ENCODE assay signal across 39 mouse cellular contexts in genomic region chr9:98935190-98935909, GRCm38 (mm10). TPM values are rescaled to one million over a fixed set of nuclear protein-coding genes. Genes with fewer than 3 reads are reported as not detected.
DNase-seq lines count a peak whose midpoint lies in the region; ATAC-seq and TF ChIP-seq lines count a peak whose summit lies in the region.
"Had no signal": no experiment of that assay in that cellular context is flagged by ENCODE, and none has a peak within 500 bp of the region (broad histone marks: within the 10 kb centered on the region; RNA-seq: fewer than 3 reads in every experiment).

No protein-coding gene starts in this region.

- no peak for TF ChIP-seq POLR2A in brain, embryonic 14.5 days (IDR thresholded peaks at IDR 0.05; ENCODE audit: borderline replicate concordance, extremely low read depth, insufficient read depth, insufficient read length, poor library complexity, severe bottlenecking)

- no peak overlapping the region for H3K4me3 ChIP-seq in kidney, embryonic 16.5 days (ENCODE audit: low read length)
- H3K4me3 ChIP-seq in embryonic facial prominence, embryonic 14.5 days (ENCODE audit: low read depth, low read length) = no peak overlapping the region
- no peak overlapping the region for H3K4me3 ChIP-seq in left cerebral cortex, adult 2 months
- H3K4me3 ChIP-seq: embryonic facial prominence, embryonic 13.5 days; forebrain, embryonic 13.5 days; heart, embryonic 10.5 days; hindbrain, embryonic 10.5 days; hindbrain, embryonic 15.5 days; lung, embryonic 15.5 days; midbrain, embryonic 12.5 days; myocyte; neural tube, embryonic 12.5 days had no signal

- TF ChIP-seq CTCF in brain, embryonic 14.5 days (IDR thresholded peaks at IDR 0.05; ENCODE audit: borderline replicate concordance, extremely low read depth, insufficient read depth, insufficient read length) = no peak
- no peak for TF ChIP-seq CTCF in left cerebral cortex, adult 2 months (IDR thresholded peaks at IDR 0.05)

- H3K36me3 ChIP-seq in kidney, embryonic 16.5 days (ENCODE audit: insufficient read depth, low read length) = no peaks in the 10 kb centered on the region
- no peaks in the 10 kb centered on the region for H3K36me3 ChIP-seq in embryonic facial prominence, embryonic 14.5 days (ENCODE audit: control insufficient read depth, insufficient read depth, low read length)
- H3K36me3 ChIP-seq: embryonic facial prominence, embryonic 13.5 days; G1E; heart, embryonic 10.5 days; hindbrain, embryonic 10.5 days; hindbrain, embryonic 15.5 days; lung, embryonic 15.5 days; midbrain, embryonic 12.5 days; neural tube, embryonic 12.5 days had no signal

- ATAC-seq in kidney, embryonic 16.5 days (ENCODE audit: low FRiP score, low TSS enrichment) = peak; percentile 74; the same call in 1 of the 2 replicates
- peak; percentile 86 for ATAC-seq in embryonic facial prominence, embryonic 14.5 days (ENCODE audit: low read depth)
- ATAC-seq in erythroblast, adult 5-6 weeks (replicated peaks; ENCODE audit: low FRiP score, poor library complexity, severe bottlenecking) = no peak
- ATAC-seq: forebrain, embryonic 13.5 days had no signal

- WGBS in kidney, embryonic 16.5 days = 21% methylated on average over 16 of the region's 16 CpGs
- 19% methylated on average over 16 of the region's 16 CpGs for WGBS in embryonic facial prominence, embryonic 14.5 days

- H3K9ac ChIP-seq in kidney, embryonic 16.5 days (replicated peaks; ENCODE audit: low read length) = no peak overlapping the region
- no peak overlapping the region for H3K9ac ChIP-seq in embryonic facial prominence, embryonic 14.5 days (ENCODE audit: low read depth, low read length)
- H3K9ac ChIP-seq: embryonic facial prominence, embryonic 13.5 days; forebrain, embryonic 13.5 days; hindbrain, embryonic 15.5 days; lung, embryonic 15.5 days; midbrain, embryonic 12.5 days; neural tube, embryonic 12.5 days had no signal

- peak; percentile 85 for DNase-seq in heart, adult 11 months
- DNase-seq in heart, adult 9 months (ENCODE audit: low spot score in 2 of 2) = no peak
- DNase-seq in kidney, adult 8-10 months = no peak
- DNase-seq in brain, embryonic 14.5 days (ENCODE audit: low read depth) = peak; percentile 25
- peak; percentile 46 for DNase-seq in embryonic facial prominence, embryonic 14.5 days (ENCODE audit: low spot score)
- no peak for DNase-seq in left cerebral cortex, adult 2 months (ENCODE audit: extremely low spot score in 1 of 2, low spot score in 2 of 2)
- DNase-seq: adrenal gland, postnatal 10 days; cerebellum, adult 11-12 months; cerebellum, postnatal 10 days; gastrocnemius, postnatal 10 days; kidney, adult 9 months; kidney, postnatal 4 days; right cerebral cortex, adult 18-20 months; spleen, adult 18-20 months; thymus, adult 2 months; thymus, postnatal 36 days had no signal

- no peaks in the 10 kb centered on the region for H3K4me1 ChIP-seq in kidney, embryonic 16.5 days (ENCODE audit: insufficient read depth, low read length)
- 0 out of 2 replicates have a peak, but pooled peaks cover 3% of the 10 kb centered on the region for H3K4me1 ChIP-seq in embryonic facial prominence, embryonic 14.5 days (ENCODE audit: control insufficient read depth, insufficient read depth, low read length)
- H3K4me1 ChIP-seq: hindbrain, embryonic 15.5 days; lung, embryonic 15.5 days; midbrain, embryonic 12.5 days; neural tube, embryonic 12.5 days had no signal

- no peak overlapping the region for H3K27ac ChIP-seq in kidney, embryonic 16.5 days (ENCODE audit: low read length)
- no peak overlapping the region for H3K27ac ChIP-seq in embryonic facial prominence, embryonic 14.5 days (replicated peaks; ENCODE audit: low read depth, low read length)
- H3K27ac ChIP-seq in left cerebral cortex, adult 2 months = no peak overlapping the region
- H3K27ac ChIP-seq: embryonic facial prominence, embryonic 13.5 days; forebrain, embryonic 13.5 days; heart, embryonic 10.5 days; hindbrain, embryonic 10.5 days; hindbrain, embryonic 15.5 days; lung, embryonic 15.5 days; midbrain, embryonic 12.5 days; neural tube, embryonic 12.5 days had no signal

- no peaks in the 10 kb centered on the region for H3K27me3 ChIP-seq in kidney, embryonic 16.5 days (ENCODE audit: insufficient read depth, low read length)
- no peaks in the 10 kb centered on the region; the same call in 1 of the 2 replicates for H3K27me3 ChIP-seq in embryonic facial prominence, embryonic 14.5 days (replicated peaks; ENCODE audit: control insufficient read depth, insufficient read depth, low read length)
- H3K27me3 ChIP-seq: lung, embryonic 15.5 days; neural tube, embryonic 12.5 days had no signal

- no peaks in the 10 kb centered on the region for H3K9me3 ChIP-seq in kidney, embryonic 16.5 days (ENCODE audit: low read length)
- no peaks in the 10 kb centered on the region for H3K9me3 ChIP-seq in embryonic facial prominence, embryonic 14.5 days (ENCODE audit: control insufficient read depth, low read length)
- H3K9me3 ChIP-seq: embryonic facial prominence, embryonic 13.5 days; forebrain, embryonic 13.5 days; G1E; heart, embryonic 10.5 days; hindbrain, embryonic 10.5 days; hindbrain, embryonic 15.5 days; lung, embryonic 15.5 days; midbrain, embryonic 12.5 days; neural tube, embryonic 12.5 days had no signal

- intact Hi-C loops in left cerebral cortex, adult 2 months (cut with DNase I) = no loop called here

- no peak overlapping the region for H3K4me2 ChIP-seq in kidney, embryonic 16.5 days (replicated peaks; ENCODE audit: low read depth, low read length)
- no peak overlapping the region for H3K4me2 ChIP-seq in embryonic facial prominence, embryonic 14.5 days (ENCODE audit: low read depth, low read length)
- H3K4me2 ChIP-seq: embryonic facial prominence, embryonic 13.5 days; forebrain, embryonic 13.5 days; hindbrain, embryonic 15.5 days; lung, embryonic 15.5 days; midbrain, embryonic 12.5 days; neural tube, embryonic 12.5 days had no signal

RNA-seq across cellular contexts. Expression of gene Foxl2, which starts 19.7 kb away (rescaled TPM):
- polyA plus RNA-seq in kidney, embryonic 16.5 days (2015; fragmentation: Nextera tagmentation; extraction: Ambion mirVana) = not detected in 2 replicates
- polyA plus RNA-seq in brain, embryonic 14.5 days (2012; rRNA removed) = 0.24 and 0.74 TPM in 2 replicates
- 1.0 and 1.5 TPM in 2 replicates for polyA plus RNA-seq in embryonic facial prominence, embryonic 14.5 days (2014; fragmentation: Nextera tagmentation; extraction: Ambion mirVana)
- not detected in 2 replicates for total RNA-seq in erythroblast, adult 5-6 weeks (2015; ENCODE audit: low replicate concordance)
- total RNA-seq in erythroblast, adult 5-6 weeks (2017; ENCODE audit: low replicate concordance) = not detected in 2 replicates
- total RNA-seq in left cerebral cortex, adult 2 months (2021) = under 1 TPM; 0.91 to 0.95 TPM
- total RNA-seq: adrenal gland, postnatal 10 days; common myeloid progenitor, adult 5-6 weeks; G1E; gastrocnemius, postnatal 10 days; liver, adult 2 months; megakaryocyte progenitor cell, adult 5-6 weeks had no signal
- polyA plus RNA-seq: G1E; heart, postnatal 0 days; intestine, embryonic 14.5 days; limb, embryonic 11.5 days; liver, adult 2 months; liver, embryonic 16.5 days; lung, embryonic 15.5 days; stomach, embryonic 16.5 days had no signal

RNA-seq across cellular contexts. Expression of gene 7420426K07Rik, which starts 32.4 kb away (rescaled TPM):
- polyA plus RNA-seq in kidney, embryonic 16.5 days (2015; fragmentation: Nextera tagmentation; extraction: Ambion mirVana) = not detected in 2 replicates
- polyA plus RNA-seq in brain, embryonic 14.5 days (2012; rRNA removed) = not detected in 2 replicates
- not detected in 2 replicates for polyA plus RNA-seq in embryonic facial prominence, embryonic 14.5 days (2014; fragmentation: Nextera tagmentation; extraction: Ambion mirVana)
- total RNA-seq in erythroblast, adult 5-6 weeks (2015; ENCODE audit: low replicate concordance) = not detected in 2 replicates
- not detected in 2 replicates for total RNA-seq in erythroblast, adult 5-6 weeks (2017; ENCODE audit: low replicate concordance)
- not detected for total RNA-seq in left cerebral cortex, adult 2 months (2021)
- total RNA-seq: adrenal gland, postnatal 10 days; common myeloid progenitor, adult 5-6 weeks; G1E; gastrocnemius, postnatal 10 days; layer of hippocampus, adult 8-10 months; layer of hippocampus, postnatal 25 days; liver, adult 2 months; megakaryocyte progenitor cell, adult 5-6 weeks had no signal
- polyA plus RNA-seq: embryonic facial prominence, embryonic 13.5 days; forebrain, embryonic 13.5 days; G1E; gonadal fat pad, adult 2 months; heart, embryonic 10.5 days; heart, postnatal 0 days; hindbrain, embryonic 10.5 days; hindbrain, embryonic 15.5 days; intestine, embryonic 14.5 days; limb, embryonic 11.5 days; liver, adult 2 months; liver, embryonic 16.5 days; lung, embryonic 15.5 days; midbrain, embryonic 12.5 days; myocyte; neural tube, embryonic 12.5 days; stomach, embryonic 16.5 days; thymus, adult 2 months had no signal

RNA-seq across cellular contexts. Expression of gene Faim, which starts 50.8 kb away (rescaled TPM):
- polyA plus RNA-seq in kidney, embryonic 16.5 days (2015; fragmentation: Nextera tagmentation; extraction: Ambion mirVana) = 46.1 and 46.9 TPM in 2 replicates
- 21.9 and 35.6 TPM in 2 replicates for polyA plus RNA-seq in brain, embryonic 14.5 days (2012; rRNA removed)
- polyA plus RNA-seq in embryonic facial prominence, embryonic 14.5 days (2014; fragmentation: Nextera tagmentation; extraction: Ambion mirVana) = 39.7 and 43.5 TPM in 2 replicates
- total RNA-seq in erythroblast, adult 5-6 weeks (2015; ENCODE audit: low replicate concordance) = 2.9 and 6.5 TPM in 2 replicates
- 13.3 and 25.0 TPM in 2 replicates for total RNA-seq in erythroblast, adult 5-6 weeks (2017; ENCODE audit: low replicate concordance)
- 10 to 100 TPM; 34.1 to 35.8 TPM for total RNA-seq in left cerebral cortex, adult 2 months (2021)

Comparison
In these comparisons a context has a peak if more than half of its experiments do, and no peak if none do; other contexts are left out.
1. DNase-seq: peak in heart, adult 11 months (single experiment), brain, embryonic 14.5 days (single experiment) and embryonic facial prominence, embryonic 14.5 days (single experiment); none in heart, adult 9 months (0 of 2), kidney, adult 8-10 months (0 of 2) and left cerebral cortex, adult 2 months (0 of 2).